Mouse (Mus musculus) limb, embryonic 15.5 days (tissue): Measurements from ENCODE around the gene Ubr7. TPM values are rescaled to one million over a fixed set of nuclear protein-coding genes. Genes with fewer than 3 reads are reported as not detected.

Experiments used
- ATAC-seq: fragments of 200-750 bp; cut with Nextera tagmentation; 2 replicates; pipeline ENCODE4 v1.8.0; 2017; ENCODE audit warnings: low read depth, moderate TSS enrichment; ENCODE audit not compliant: insufficient number of reproducible peaks, low FRiP score, low TSS enrichment
- H3K27ac ChIP-seq: fragments of 300-500 bp; sonication (generic); 2 replicates; pipeline ENCODE4 v1.5.1; 2015; ENCODE audit warnings: moderate library complexity, mild to moderate bottlenecking, inconsistent platforms
- H3K27me3 ChIP-seq: fragments of 300-500 bp; sonication (generic); 2 replicates; pipeline ENCODE4 v1.6.1; 2015; ENCODE audit warnings: inconsistent platforms
- H3K36me3 ChIP-seq: fragments of 300-500 bp; sonication (generic); 2 replicates; pipeline ENCODE4 v1.6.1; 2015; ENCODE audit warnings: inconsistent platforms
- H3K4me1 ChIP-seq: fragments of 300-500 bp; sonication (generic); 2 replicates; pipeline ENCODE4 v1.6.1; 2015; ENCODE audit warnings: inconsistent platforms
- H3K4me2 ChIP-seq: fragments of 300-500 bp; sonication (generic); 2 replicates; pipeline ENCODE4 v1.6.1; 2015; ENCODE audit warnings: mild to moderate bottlenecking, inconsistent platforms
- H3K4me3 ChIP-seq: fragments of 300-500 bp; sonication (generic); 2 replicates; pipeline ENCODE4 v1.5.1; 2015; ENCODE audit warnings: mild to moderate bottlenecking, inconsistent platforms
- H3K9ac ChIP-seq: fragments of 300-500 bp; sonication (generic); 2 replicates; pipeline ENCODE4 v1.6.1; 2015; ENCODE audit warnings: inconsistent platforms
- H3K9me3 ChIP-seq: fragments of 300-500 bp; sonication (generic); 2 replicates; pipeline ENCODE4 v1.6.1; 2016; ENCODE audit warnings: inconsistent platforms
- WGBS: fragments of 180-500 bp; shearing (Covaris S2); methylation state at CpG from one replicate; pipeline ENCODE4 v1.1.7; 2015; 5-methylcytosine and 5-hydroxymethylcytosine counted together
- polyA plus RNA-seq: library from polyadenylated mRNA; unstranded; fragments of >200 nt; fragmentation: Nextera tagmentation; extraction: Ambion mirVana; gene quantifications from 2 replicates; pipeline ENCODE4 v1.2.1, GENCODE M21; 2015

Gene Ubr7
- polyA plus RNA-seq, 1 experiment from 2014 or later = 41.5 TPM

DNA sequence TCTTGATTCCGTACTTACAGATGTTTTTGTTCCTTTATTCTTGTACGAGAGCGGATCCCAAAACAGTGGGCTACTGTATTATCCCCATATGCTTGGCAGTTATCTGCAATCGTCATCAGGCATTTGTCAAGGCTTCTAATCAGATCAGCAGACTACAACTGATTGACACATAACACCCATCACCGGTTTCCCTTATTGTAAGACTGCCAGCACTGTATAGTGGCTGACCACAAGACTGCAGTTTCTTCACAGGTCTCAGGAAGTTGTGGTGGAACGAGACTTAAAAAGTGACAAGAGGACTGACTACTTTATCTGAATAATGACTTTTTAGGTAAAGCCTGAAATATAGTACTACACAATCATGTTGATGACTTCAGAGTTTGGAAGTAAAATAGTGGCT is 12.9 kb upstream of the Ubr7 start:
- Histone ChIP-seq H3K9ac (no peak overlapping the region), H3K4me2 (no peak overlapping the region), H3K9me3 (no peaks in the 10 kb centered on the region), H3K36me3 (peaks cover 17% of the 10 kb centered on the region; the same call in 1 of the 2 replicates), H3K27ac (no peak overlapping the region), H3K4me3 (0 out of 2 replicates have a peak overlapping the region, but pooled peaks have one; percentile 72), H3K4me1 (peaks cover 15% of the 10 kb centered on the region), H3K27me3 (no peaks in the 10 kb centered on the region)
- no peak for ATAC-seq
- 63% methylated on average over 6 of the region's 6 CpGs for WGBS

DNA sequence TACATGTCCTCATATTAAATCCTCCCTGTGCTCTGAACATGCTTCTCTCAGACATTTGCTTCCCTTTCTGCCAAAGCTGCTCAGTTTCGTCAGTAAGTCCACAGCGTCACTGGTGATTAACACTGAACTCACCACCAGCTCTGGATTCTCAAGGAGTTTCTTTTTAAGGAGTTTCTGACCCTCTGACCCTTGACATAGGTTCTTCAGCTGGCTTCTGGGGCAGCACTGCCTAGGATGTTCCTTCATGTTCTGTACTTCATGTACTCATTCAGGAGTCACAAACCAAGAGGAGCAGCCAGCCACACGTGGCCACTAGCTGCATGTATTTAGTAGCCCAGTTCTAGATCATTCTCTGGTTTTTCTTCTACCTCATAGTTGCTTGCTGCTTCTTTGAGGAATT is 9.5 kb upstream of the Ubr7 start:
- 82% methylated on average over 3 of the region's 3 CpGs for WGBS
- no peaks in the 10 kb centered on the region for H3K9me3 ChIP-seq
- H3K4me1 ChIP-seq = peaks cover 8% of the 10 kb centered on the region; the same call in 1 of the 2 replicates
- no peak overlapping the region for H3K27ac ChIP-seq
- peaks cover 17% of the 10 kb centered on the region; the same call in 1 of the 2 replicates for H3K36me3 ChIP-seq
- H3K27me3 ChIP-seq = no peaks in the 10 kb centered on the region
- H3K4me2 ChIP-seq = no peak overlapping the region
- H3K4me3 ChIP-seq = no peak overlapping the region
- H3K9ac ChIP-seq = no peak overlapping the region
- no peak for ATAC-seq

DNA sequence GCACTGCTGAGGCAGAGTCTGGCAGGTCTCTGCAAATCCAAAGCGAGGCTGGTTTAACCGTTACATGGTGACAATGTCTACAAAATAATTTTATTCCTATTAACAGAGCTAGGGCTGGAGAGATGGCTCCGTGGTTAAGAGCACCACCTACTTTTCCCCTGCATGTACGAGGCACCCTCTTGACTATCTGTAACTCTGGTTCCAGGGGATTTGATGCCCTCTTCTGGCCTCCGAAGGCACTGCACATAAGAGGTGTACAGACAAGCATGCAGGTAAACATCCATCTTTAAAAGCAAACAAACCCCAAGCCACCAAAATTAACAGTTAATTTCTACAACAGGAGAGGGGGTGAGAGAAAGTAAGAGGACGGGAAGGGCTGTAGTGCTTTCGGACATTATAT is 1.5 kb upstream of the Ubr7 start:
- ATAC-seq = no peak
- Histone ChIP-seq H3K27me3 (no peaks in the 10 kb centered on the region), H3K4me1 (peaks cover 18% of the 10 kb centered on the region), H3K36me3 (0 out of 2 replicates have a peak, but pooled peaks cover 3% of the 10 kb centered on the region), H3K4me2 (peak overlapping the region; percentile 57), H3K9me3 (no peaks in the 10 kb centered on the region), H3K4me3 (peak overlapping the region; percentile 90), H3K9ac (peak overlapping the region; percentile 50; the same call in 1 of the 2 replicates), H3K27ac (no peak overlapping the region)
- 87% methylated on average over 7 of the region's 7 CpGs for WGBS

DNA sequence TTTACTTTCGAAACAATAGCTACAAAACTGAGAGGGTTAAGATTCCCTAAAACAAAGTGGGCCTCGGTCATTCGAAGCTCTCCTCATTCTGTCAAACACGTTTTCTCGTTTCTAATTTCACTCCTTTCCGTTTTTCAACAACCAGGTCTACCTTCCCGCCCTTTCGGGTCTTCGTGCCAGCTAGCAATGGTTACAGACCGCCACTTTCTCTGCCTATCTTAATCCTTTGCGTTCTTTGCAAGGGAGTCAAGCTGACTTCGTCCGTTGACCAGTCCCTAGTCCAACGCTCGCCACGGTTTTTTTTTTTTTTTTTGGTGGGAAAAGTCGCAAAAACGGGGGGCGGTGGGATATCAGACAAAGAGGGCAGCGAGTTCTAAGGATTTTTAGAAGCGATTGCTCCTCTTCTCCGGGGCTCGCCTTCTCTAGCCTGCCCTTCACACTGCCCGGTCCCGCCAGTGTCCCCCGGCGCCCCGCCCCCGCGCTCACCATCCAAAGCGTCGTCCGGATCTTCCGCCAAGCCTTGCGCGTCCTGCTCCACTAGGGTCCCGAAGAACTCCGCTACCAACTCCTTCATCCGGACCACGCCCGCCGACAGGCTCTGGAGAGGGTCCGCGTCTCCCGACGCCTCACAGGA is 595 bp upstream of the Ubr7 start:
- 1% methylated on average over 46 of the region's 46 CpGs for WGBS
- peak overlapping the region; percentile 57 for H3K4me2 ChIP-seq
- no peaks in the 10 kb centered on the region for H3K9me3 ChIP-seq
- H3K27me3 ChIP-seq = no peaks in the 10 kb centered on the region
- peak overlapping the region; percentile 50 for H3K9ac ChIP-seq
- 0 out of 2 replicates have a peak, but pooled peaks cover 3% of the 10 kb centered on the region for H3K36me3 ChIP-seq
- ATAC-seq = peak; percentile 78
- H3K4me3 ChIP-seq = peak overlapping the region; percentile 90
- peaks cover 18% of the 10 kb centered on the region for H3K4me1 ChIP-seq
- H3K27ac ChIP-seq = peak overlapping the region; percentile 92

DNA sequence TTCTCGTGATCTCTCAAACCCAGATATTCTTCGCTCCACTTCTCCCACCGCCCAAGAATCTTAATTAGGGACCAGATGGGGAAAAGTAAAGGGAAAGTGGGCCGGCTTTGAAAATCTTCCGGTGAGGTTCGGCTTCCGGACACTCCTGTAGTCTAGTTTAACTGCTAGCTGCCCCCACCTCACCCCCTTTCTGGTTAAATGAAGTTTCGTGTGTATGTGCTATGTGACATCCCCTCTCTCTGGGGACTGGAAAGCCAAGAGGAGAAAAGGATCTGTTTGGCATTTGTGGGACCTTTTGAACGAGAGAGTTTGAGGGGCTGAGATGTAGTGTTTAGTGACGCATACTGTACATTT is 613 bp downstream of the Ubr7 start, which contains the start of gene Gm20604:
Gm20604 (minus strand) TSS at position 270 of the 354 bp plus-strand sequence.
- H3K9me3 ChIP-seq = no peaks in the 10 kb centered on the region
- WGBS = under 1% methylated on average over 10 of the region's 10 CpGs
- H3K27me3 ChIP-seq = no peaks in the 10 kb centered on the region
- H3K4me2 ChIP-seq = peak within 1 kb of the TSS; percentile 60
- H3K4me1 ChIP-seq = peaks cover 18% of the 10 kb centered on the region
- peak within 1 kb of the TSS; percentile 86 for H3K9ac ChIP-seq
- H3K4me3 ChIP-seq = peak within 1 kb of the TSS; percentile 90
- H3K27ac ChIP-seq = peak within 1 kb of the TSS; percentile 92
- 0 out of 2 replicates have a peak, but pooled peaks cover 9% of the 10 kb centered on the region for H3K36me3 ChIP-seq
- no peak for ATAC-seq

DNA sequence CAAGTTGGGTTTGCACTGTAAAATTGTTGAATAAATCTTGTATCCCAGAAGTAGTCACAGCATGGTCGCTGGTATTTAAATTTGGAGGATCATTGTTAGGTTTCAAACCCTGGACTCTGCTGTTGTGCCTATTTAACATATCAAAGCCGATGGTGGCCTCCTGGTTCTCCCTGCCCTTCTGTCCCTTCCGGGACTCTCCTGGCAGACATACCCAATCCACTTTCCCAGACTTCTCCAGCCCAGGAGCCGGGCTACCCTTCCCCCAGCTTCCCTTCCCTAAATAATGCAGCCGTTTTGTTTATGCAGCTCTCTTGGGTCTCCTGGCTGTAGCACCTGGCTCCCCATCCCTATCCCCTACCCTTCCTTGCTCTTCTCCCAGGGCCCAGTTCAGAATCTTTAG is 1.2 kb downstream of the Ubr7 start:
- Histone ChIP-seq H3K27me3 (no peaks in the 10 kb centered on the region), H3K4me3 (peak overlapping the region; percentile 90), H3K4me2 (peak overlapping the region; percentile 60), H3K27ac (no peak overlapping the region), H3K9me3 (no peaks in the 10 kb centered on the region), H3K9ac (peak overlapping the region; percentile 86), H3K4me1 (peaks cover 18% of the 10 kb centered on the region), H3K36me3 (peaks cover 10% of the 10 kb centered on the region)
- under 1% methylated on average over 5 of the region's 5 CpGs for WGBS
- ATAC-seq = no peak

DNA sequence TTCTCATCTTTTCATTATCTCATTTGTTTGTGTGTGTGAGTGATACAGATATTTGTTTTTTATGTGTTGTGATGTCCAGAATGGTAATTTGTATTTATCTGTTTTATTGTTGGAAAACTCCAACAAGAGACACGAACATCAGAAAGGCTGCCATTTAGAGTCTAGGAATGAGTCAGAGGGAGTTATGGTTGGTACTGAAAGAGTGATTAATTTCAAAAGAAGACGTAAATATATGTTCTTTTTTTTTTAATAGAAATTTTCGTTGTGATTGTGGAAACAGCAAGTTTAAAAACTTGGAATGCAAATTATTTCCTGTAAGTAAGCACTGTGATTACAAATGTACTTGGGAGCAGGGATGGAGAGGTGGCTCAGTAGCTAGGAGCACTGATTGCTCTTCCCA is 3.9 kb downstream of the Ubr7 start:
- Histone ChIP-seq H3K4me2 (no peak overlapping the region), H3K4me1 (peaks cover 13% of the 10 kb centered on the region), H3K9ac (no peak overlapping the region), H3K27ac (no peak overlapping the region), H3K36me3 (peaks cover 32% of the 10 kb centered on the region), H3K9me3 (no peaks in the 10 kb centered on the region), H3K4me3 (no peak overlapping the region), H3K27me3 (no peaks in the 10 kb centered on the region)
- ATAC-seq = no peak
- 81% methylated on average over 3 of the region's 3 CpGs for WGBS

DNA sequence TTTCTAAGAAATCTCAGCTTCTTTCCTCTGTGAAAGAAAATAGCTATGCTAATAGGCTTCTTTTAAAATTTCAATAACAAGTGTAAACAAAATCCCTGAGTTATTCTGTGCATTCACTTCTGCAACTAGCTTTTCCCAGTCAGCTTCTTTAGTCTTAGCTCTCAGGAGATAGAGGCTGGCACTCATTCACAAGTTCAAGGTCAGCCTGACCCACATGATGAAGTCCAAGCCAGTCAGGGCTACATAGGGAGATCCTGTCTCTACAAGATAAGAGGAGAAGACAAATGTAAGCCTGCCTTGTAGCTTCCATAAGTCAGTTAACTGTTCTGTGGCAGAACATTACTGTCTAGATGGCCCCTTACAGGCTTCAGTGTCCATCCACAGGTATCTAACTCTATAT is 5.9 kb downstream of the Ubr7 start:
- Histone ChIP-seq H3K4me3 (no peak overlapping the region), H3K4me2 (no peak overlapping the region), H3K9ac (no peak overlapping the region), H3K9me3 (no peaks in the 10 kb centered on the region), H3K36me3 (peaks cover 50% of the 10 kb centered on the region), H3K27me3 (no peaks in the 10 kb centered on the region), H3K4me1 (peaks cover 9% of the 10 kb centered on the region), H3K27ac (no peak overlapping the region)
- no peak for ATAC-seq

DNA sequence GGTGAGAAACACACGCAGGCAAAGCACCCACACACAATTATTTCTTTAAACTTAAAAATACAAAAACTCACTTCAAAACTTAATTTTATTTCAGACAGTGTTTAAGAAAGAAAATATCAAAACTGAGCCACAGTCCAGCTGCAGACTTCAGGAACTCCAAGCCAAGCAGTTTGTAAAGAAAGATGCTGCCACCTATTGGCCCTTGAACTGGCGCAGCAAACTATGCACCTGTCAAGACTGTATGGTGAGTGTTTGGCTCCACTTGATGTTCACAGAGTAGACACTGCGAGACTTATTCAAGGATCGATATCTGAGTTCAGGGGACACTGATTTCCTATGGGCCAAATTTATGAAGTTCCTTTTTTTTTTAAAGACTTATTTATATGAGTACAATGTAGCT is 11.2 kb downstream of the Ubr7 start:
- Histone ChIP-seq H3K9me3 (no peaks in the 10 kb centered on the region), H3K36me3 (peaks cover 86% of the 10 kb centered on the region), H3K27me3 (no peaks in the 10 kb centered on the region), H3K9ac (no peak overlapping the region), H3K4me2 (no peak overlapping the region), H3K4me3 (no peak overlapping the region), H3K27ac (no peak overlapping the region), H3K4me1 (no peaks in the 10 kb centered on the region)
- no peak for ATAC-seq
- WGBS = 87% methylated on average over 4 of the region's 4 CpGs

DNA sequence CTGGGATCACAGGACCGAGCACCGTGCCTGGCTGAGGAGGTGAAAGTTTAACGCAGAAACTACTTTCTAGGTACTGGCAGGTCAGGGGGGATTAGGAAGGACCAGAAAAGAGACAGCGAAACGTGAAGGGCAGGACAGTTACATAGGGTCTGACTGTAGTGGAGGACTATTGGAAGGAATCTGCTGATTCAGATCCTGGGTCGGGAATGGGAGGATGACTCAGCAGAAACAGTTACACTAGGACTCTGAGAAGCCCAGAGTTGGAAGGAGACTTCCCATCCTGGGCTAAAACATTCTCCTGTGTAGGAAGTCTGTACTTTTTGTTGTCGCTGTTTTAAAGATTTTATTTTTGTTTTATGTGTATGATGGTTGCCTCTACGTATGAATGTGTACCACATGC is 13.8 kb downstream of the Ubr7 start:
- Histone ChIP-seq H3K27me3 (no peaks in the 10 kb centered on the region), H3K4me1 (no peaks in the 10 kb centered on the region), H3K9ac (no peak overlapping the region), H3K27ac (no peak overlapping the region), H3K4me2 (no peak overlapping the region), H3K9me3 (no peaks in the 10 kb centered on the region), H3K4me3 (no peak overlapping the region), H3K36me3 (peaks cover 86% of the 10 kb centered on the region)
- WGBS = 94% methylated on average over 8 of the region's 8 CpGs
- no peak for ATAC-seq

DNA sequence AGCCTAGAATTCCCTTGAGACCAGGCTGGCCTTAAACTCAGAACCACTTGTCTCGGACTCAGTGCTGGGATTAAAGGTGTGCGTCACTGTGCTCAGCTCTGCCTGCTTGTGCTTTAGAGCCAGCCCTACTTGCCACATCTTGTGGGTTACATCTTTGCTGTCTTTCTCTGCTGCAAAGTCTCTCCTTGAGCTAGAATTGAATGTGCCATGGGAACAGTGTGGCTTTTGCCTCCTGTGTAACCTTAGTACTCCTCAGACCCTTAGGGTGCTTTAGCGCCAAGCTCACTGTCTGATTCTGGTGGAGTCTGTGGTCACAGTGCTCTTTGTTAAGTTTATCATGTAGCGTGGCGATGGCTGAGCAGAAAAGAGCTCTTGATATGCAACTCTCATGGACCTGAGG is 14.9 kb downstream of the Ubr7 start:
- ATAC-seq = no peak
- H3K9me3 ChIP-seq = no peaks in the 10 kb centered on the region
- no peak overlapping the region for H3K9ac ChIP-seq
- peaks cover 84% of the 10 kb centered on the region for H3K36me3 ChIP-seq
- no peak overlapping the region for H3K4me3 ChIP-seq
- no peaks in the 10 kb centered on the region for H3K27me3 ChIP-seq
- H3K27ac ChIP-seq = no peak overlapping the region
- 92% methylated on average over 5 of the region's 5 CpGs for WGBS
- no peaks in the 10 kb centered on the region for H3K4me1 ChIP-seq
- no peak overlapping the region for H3K4me2 ChIP-seq

DNA sequence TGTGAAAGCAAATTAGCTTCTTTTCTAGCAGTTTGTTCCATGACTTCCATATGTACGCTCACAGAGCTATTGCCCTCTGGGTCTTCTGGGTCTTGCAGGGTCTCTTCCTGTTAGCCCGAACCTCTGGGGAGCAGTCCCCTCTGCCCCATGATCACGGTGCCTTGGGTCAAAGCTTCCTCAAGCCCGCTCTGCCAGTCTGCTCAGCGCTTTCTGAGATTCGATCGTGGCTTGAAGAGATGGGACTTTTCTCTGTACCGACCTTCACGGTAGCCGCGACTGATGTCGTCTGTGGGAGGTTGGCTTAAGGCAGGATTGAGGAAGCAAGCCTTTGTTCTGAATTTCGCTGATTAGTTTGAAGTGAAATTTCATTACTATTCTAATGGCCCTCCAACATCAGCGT is 18.3 kb downstream of the Ubr7 start:
- no peaks in the 10 kb centered on the region for H3K4me1 ChIP-seq
- H3K4me2 ChIP-seq = no peak overlapping the region
- H3K9me3 ChIP-seq = no peaks in the 10 kb centered on the region
- no peak overlapping the region for H3K9ac ChIP-seq
- H3K27ac ChIP-seq = no peak overlapping the region
- no peak overlapping the region for H3K4me3 ChIP-seq
- 93% methylated on average over 14 of the region's 14 CpGs for WGBS
- peaks cover 61% of the 10 kb centered on the region for H3K36me3 ChIP-seq
- no peak for ATAC-seq
- no peaks in the 10 kb centered on the region for H3K27me3 ChIP-seq

DNA sequence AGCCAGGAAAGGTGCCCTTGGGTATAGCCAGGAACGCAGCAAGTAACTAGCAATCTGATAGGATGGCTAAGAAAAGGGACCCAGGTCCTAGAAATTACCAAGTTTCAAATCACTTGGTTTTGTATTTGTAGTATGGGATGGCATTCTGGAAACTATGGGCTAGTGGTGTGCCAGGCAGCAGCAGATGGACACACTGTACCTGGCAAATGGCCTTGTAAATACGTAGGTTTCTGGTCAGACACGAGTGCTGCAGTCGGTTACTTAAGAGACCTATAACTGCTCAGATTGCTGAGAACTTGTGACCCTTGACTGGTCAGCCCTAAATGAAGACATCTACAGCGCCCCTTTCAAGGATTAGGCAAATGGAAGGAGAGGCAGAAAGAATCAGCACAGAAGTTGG is 20.4 kb downstream of the Ubr7 start:
- Histone ChIP-seq H3K9me3 (no peaks in the 10 kb centered on the region), H3K27ac (no peak overlapping the region), H3K4me1 (no peaks in the 10 kb centered on the region), H3K4me2 (no peak overlapping the region), H3K36me3 (peaks cover 44% of the 10 kb centered on the region), H3K27me3 (no peaks in the 10 kb centered on the region), H3K4me3 (no peak overlapping the region), H3K9ac (no peak overlapping the region)
- no peak for ATAC-seq
- 85% methylated on average over 5 of the region's 5 CpGs for WGBS
